Comparison of ENCODE assay signal across 18 mouse cellular contexts in the genomic region with DNA sequence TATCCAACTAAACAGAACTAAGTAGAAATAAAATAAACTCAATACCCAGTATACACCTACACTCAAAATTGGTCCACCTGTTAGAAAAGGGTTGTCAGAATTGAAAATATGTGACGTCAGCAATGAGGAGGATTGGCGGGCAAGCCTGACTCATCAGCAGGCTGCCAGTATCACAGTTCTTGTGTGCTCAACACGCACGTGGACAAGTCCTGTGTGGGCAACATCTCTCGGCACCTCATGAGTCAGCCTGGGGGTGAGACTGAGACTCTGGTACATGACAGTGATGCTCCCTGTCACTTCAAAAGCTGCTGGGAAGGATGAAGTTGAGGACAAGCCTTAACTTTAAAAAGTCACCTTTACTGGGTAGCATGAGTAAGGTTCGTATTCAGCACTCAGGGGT.
"Had no signal": no experiment of that assay in that cellular context is flagged by ENCODE, and none has a peak within 500 bp of the region (broad histone marks: within the 10 kb centered on the region; RNA-seq: fewer than 3 reads in every experiment).

No protein-coding gene starts in this region.

- DNase-seq: gastrocnemius, adult 2 months; gastrocnemius, postnatal 10 days; gastrocnemius, postnatal 25 days; heart, adult 18-20 months; heart, postnatal 10 days; heart, postnatal 4 days; kidney, adult 18-20 months; kidney, adult 8-10 months; kidney, postnatal 10 days; kidney, postnatal 36 days; layer of hippocampus, adult 9-11 months; layer of hippocampus, postnatal 36 days; left cerebral cortex, postnatal 4 days had no signal

- ATAC-seq: hindbrain, embryonic 16.5 days; inflammation-experienced regulatory T-cells, adult 6 months; intestine, embryonic 15.5 days; intestine, postnatal 0 days; liver, embryonic 12.5 days had no signal
